Mouse (Mus musculus): ENCODE data around the gene B3gnt7.
"Not testable (repeated sequence)": the region's sequence is repeated elsewhere in the genome, so short reads cannot be mapped to it uniquely, and the experiment has no call there.

Gene B3gnt7

GRCm38 (mm10) chr1:86303063-86303872, 636 bp downstream of the B3gnt7 start:
- no peak for DNase-seq

GRCm38 (mm10) chr1:86303873-86304250, 1.2 kb downstream of the B3gnt7 start:
- no peak for DNase-seq

- DNase-seq: no peak
Observed at GRCm38 (mm10) chr1:86306686-86307085, 4.1 kb downstream of the B3gnt7 start.

DNA sequence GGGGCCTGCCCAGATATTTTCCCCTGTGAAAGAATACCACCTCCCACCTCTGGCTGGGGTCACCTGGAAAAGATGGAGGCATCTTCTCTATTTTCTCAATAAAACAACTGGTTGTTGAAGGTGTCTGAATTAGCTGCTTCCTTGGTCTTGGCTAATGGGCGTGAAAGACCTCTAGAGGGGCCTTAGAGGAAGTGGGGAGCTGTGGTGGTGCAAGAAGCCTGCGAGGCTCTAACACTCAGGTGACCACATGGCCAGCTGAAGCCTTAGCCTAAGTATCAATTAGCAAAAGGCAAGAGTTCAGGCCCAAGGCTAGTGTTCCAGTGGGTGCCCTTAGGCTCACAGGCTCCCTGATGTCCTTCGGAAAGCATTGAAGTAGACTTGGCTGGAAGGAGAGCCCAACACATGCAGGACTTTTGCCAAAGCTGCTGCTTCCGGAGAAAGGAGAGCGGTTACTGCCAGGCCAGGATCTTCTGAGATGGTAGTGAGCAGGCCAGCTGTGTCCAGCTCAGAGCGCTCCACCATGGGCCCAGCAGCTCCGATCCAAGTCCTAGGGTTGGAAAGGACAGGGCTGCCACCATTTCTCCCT, 4.6 kb downstream of the B3gnt7 start:
- DNase-seq: no peak

DNA sequence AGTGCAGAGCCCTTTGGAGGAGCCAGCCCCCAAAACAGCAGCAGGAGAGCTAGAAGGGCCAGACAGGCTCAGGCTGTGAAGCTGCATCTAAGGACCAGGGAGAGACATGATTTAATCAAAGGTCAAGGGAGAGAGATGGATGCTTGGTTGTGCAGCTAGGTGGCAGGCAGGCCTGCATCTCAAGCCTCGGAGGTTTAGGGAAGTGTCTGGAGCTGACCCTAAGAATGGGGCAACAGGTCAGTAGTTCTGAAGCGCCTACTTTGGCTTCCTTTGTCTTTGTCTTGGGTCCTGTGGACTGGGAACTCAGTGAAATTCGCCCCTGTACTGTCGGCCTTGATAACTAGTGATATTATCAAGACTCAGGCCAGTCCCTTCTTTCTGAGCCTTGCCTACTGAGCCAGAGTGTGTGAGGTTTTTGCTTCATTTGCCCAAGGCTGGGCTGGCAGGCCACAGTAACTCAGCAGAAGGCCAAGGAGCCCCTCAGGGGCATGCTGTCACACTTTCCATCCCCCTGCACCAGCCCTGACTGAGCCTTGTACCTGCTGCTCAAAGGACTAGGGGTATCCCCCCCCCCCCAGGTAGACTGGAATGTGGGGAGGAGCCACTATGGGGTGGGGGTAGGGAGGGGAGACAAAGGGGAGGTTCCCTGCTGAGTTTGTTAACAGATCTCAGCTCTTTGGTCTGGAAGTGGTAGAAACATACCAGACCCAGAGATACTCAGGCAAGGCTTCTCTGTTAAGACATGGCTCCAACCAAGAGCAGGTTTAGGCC, 5.4 kb downstream of the B3gnt7 start:
- DNase-seq: no peak

DNA sequence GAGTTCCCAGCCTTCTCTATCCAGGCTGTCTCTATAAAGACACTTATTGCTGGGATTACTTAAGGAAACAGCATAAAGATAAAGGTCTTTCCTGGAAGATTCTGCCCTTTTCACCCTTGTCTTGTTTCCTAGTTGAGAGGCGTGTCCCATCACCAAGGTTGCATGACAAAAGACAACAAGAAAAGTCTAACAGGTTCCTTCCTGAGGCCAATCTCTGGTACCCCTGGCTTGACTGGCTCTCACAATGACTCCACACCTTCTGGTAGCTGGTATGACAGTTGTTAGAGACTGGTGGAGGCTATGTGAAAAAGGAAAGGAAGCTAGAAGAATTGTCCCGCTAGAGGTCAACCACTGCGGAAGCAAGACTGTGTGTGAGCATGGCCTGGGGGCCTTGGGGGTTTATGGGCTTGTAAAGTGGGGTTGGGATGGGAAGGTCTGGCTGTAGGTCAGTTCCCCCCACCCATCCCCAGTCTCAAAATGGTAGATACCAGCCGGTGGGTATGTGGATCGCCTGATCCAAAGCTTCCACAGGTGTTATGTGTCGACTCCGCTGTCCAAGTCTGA, 6.7 kb downstream of the B3gnt7 start:
- no peak for DNase-seq

DNA sequence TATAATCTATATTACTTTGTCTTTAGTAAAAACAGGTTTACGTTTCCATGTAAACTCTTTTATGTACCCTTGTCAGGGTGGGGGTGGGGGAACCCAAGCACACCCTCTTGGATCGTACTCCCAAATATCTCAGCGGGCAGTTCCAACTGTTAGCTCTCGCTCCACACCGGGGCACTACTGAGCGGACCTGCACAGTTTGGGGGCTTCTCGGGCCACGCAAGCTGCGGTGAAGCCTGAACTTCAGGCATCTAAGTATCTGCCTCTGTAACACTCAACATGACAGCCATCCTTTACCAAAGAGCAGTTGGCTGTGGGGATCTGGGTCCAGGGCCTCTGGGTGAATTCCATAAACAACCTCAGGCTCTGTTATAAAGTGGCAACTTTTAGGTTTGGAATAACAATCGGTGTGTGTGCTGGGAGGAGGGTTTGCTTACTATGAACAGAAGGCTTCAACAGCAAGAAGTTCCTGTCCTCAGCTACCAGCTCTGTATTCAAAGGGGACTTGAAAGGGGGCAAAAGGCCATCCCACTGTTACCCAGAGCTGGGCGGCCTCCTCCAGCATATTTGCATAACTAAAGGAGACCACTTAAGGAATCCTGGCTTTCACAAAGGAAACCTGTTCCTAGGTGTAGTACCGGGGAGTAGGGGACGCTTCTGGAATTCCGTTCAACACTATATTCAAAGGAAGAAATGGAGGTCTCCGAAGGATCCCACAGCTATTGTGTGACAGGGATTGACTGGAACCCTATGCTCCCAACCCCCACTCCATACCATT, 8.1 kb downstream of the B3gnt7 start:
- DNase-seq: no peak

GRCm38 (mm10) chr1:86311467-86312005, 8.9 kb downstream of the B3gnt7 start:
- DNase-seq: no peak

DNA sequence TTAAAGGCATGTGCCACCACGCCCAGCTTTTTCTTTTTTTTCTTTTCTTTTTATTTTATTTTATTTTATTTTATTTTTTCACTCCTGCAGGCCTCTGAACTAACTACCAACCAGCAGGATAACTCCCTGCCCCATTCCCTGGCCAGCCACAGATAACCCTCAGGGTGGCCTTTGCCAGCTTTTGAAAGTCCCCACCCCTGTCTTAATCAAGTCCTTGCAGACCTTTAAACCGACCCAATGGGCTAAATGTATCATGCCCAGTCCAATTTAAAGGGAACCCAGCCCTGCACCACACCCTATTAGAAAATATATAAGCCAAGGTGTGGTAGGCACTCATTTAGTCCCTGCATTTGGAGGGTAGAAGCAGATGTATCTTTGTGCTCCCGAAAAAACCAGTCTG, 9.6 kb downstream of the B3gnt7 start:
- no peak for DNase-seq

DNA sequence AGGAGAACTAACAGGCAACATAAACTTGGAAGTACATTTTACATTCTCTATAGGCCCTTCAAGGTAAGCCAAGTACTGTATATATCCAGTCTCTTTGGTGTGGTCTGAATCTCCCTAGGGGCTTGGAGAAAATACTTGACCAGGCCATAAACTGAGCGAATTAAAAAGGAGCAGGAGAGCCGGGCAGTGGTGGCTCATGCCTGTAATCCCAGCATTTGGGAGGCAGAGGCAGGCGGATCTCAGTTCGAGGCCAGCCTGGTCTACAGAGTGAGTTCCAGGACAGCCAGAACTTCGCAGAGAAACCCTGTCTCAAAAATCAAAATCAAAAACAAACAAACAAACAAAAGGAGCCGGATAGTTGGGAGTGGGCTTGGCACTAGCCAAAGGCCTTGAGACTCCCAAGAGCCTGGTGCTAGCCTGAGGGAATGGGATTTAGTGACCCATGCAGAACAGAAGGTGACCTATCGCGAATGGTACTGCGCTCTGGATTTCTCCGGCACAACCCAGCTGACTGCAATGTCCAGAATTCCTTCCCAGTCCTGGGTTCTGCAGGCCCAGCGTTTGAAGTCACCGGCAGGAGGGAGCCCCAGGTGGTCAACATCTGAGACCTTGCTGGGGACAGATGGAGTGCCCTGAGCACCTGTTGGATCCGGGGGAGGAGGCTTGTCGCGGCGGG, 10.6 kb downstream of the B3gnt7 start:
- DNase-seq: no peak

DNA sequence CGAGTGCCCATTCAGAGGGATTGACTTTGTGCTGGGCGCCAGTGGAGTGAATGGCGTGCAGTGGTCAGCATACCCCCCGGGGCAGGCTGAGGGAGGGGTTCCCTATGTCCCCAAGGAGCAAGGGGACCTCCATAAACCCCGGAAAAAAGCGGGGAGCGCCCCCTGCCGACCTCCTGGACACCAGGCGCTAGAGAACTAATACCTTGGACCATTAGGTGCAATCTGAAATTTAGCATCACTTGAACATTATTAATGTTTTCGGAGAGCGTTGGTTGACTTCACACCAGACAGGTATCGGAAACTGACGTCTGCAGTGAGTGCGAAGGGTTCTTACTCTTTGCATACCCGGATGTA, 11.1 kb downstream of the B3gnt7 start:
- no peak for DNase-seq

GRCm38 (mm10) chr1:86320822-86321413, 18.3 kb downstream of the B3gnt7 start:
- DNase-seq: no peak

DNA sequence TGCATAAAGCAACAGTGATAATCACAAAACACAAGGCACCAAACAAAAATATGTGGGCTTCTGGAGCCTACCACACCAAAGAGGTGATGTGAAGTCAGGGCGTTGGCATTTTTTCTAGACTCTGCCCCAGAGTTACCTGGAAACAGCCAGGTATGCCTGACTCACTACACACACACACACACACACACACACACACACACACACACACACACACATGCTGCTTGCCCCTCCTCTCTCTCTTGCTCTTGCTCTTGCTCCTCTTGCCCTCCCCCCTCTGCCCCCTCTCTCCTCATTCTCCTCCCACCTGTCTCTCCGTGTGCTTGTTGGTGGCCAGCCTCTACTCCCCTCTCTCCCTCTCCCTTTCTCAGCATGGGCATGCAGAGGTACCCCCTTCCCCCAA, 33.7 kb downstream of the B3gnt7 start:
- DNase-seq: no peak

DNA sequence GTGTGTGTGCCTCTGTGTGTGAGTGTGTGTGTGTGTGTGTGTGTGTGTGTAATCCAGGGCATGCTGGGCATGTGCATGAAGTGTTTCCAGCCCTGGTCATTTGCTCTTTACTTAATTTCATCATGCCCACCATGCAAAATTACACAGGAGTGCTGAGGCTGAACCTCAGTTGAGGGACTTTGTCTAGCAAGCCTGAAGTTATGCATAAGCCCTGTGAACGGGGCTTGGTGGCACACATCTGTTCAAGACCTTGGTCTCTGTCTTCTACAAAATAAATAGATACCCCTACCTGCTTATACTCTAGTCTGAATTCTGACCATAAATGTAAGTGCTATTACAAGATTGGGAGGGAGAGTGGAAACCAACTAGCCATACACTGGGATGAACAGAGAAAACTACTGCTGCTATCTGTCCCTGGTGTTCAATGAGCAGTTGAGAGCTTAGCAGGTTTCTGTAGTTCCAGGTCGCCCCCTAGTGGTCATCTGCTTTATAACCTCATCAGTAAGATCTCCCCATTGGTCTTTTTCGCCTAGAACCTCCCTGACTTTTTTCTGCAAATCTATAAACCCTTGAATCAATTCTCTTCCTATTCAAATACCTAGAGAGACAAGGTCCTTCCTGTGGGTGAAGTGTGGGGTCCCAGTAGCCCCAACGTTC, 36.7 kb downstream of the B3gnt7 start:
- DNase-seq: peak; percentile 92

GRCm38 (mm10) chr1:86341096-86341495, 38.5 kb downstream of the B3gnt7 start:
- not testable (repeated sequence) for DNase-seq

- DNase-seq: no peak
Observed at GRCm38 (mm10) chr1:86342371-86342770, 39.7 kb downstream of the B3gnt7 start.

DNA sequence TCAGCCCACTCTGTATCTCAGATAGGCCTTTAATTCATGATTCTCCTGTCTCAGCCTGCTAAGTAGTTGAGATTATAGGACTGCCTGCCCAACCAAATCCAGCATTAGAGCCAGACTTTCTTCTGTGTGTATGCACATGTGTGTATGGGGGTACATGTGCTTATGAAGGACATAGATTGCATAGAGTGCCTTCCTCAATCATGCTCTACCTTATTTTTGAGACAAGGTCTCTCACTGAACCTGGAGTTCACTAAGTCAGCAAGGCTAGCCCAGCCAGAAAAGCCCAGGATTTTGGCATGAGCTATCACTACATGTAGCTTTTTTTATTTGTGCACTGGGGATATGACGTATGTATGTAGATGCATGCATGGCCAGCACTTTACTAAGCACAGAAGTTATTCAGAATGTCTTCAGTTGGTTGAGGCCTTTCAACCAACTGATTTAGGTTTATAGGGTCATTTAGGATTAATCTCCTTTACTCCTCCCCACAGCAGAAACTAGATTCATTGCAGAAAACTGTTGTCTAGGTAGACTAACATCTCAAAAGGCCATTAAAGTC, 40.5 kb downstream of the B3gnt7 start:
- peak; percentile 1 for DNase-seq

DNA sequence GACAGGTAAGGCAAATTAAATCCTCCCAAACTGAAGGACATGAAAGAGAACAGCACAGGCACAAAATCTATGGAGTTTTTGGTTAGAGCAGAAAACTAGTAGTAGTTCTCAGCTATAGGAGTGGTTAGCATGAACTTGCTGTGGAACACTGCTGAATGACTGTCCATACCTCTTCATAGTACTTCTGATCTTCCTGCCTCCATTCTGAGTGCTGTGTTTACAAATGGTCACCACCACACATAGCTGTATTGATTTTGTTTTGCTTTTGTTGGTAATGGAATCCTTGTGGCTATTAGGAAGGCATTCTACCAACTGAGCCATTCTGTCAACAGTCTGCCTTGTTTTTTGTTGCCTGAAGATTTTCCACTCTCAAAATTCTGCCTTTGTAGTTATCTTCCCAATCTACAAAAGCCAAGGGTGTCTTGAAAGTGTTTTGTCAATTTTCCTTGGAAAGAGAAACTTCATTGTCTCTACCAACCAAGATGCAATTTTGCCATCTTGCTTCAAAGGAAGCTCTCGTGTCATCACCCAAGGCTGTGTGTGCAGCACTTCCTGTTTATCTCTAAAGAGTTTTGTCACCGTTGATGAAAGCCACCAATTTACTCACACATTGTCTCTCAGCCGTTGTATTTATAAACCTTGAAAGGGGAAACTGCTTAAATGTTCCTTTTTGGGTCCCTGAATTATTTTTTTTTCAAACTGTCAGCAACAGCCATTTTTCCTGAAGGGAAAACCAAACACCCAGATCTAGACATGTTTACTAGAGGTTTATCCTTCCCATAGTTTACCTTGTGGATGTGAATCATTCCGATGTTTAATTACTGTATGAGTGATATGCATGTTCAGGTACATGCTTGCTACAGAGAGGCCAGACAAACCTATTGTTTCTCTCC, 41.6 kb downstream of the B3gnt7 start:
- no peak for DNase-seq

GRCm38 (mm10) chr1:86345069-86345468, 42.4 kb downstream of the B3gnt7 start:
- peak; percentile 6 for DNase-seq

GRCm38 (mm10) chr1:86345956-86346355, 43.3 kb downstream of the B3gnt7 start:
- DNase-seq: peak; percentile 1
